Mouse (Mus musculus) sigmoid colon, adult 10 weeks (tissue): ENCODE measurements around the gene Rpl12. TPM values are rescaled to one million over a fixed set of nuclear protein-coding genes. Genes with fewer than 3 reads are reported as not detected.

Experiments used
- polyA plus RNA-seq: library from polyadenylated mRNA; stranded (reverse); fragments of 350-450 nt; fragmentation: Illumina TruSeq; extraction: RNeasy Lipid Tissue Mini Kit (QIAGEN cat#74804); gene quantifications from one replicate; pipeline ENCODE4 v1.2.3, GENCODE M21; 2014; ENCODE audit warnings: low read depth, low replicate concordance

The Rpl12 gene
- 240 TPM for polyA plus RNA-seq

GRCm38 (mm10) chr2:32961192-32961995 is at the start of gene Rpl12, which contains the start of gene Lrsam1:
Gene Rpl12 (plus strand): TSS chr2:32961559.
Gene Lrsam1 (minus strand): TSS chr2:32961614.

GRCm38 (mm10) chr2:32981725-32982271 is 20.4 kb downstream of the Rpl12 start, which contains the start of gene Slc2a8:
Gene Slc2a8 (minus strand): TSS chr2:32982083.

Other genes with a start within 250 kb of the Rpl12 start
- gene Cdk9, start 248.5 kb upstream of the Rpl12 start, polyA plus RNA-seq, result 50.0 TPM
- 0.63 TPM for gene Sh2d3c, start 240.5 kb upstream of the Rpl12 start, polyA plus RNA-seq
- gene 6330409D20Rik, start 220.5 kb upstream of the Rpl12 start, polyA plus RNA-seq, result not detected
- gene Tor2a, start 204.3 kb upstream of the Rpl12 start, polyA plus RNA-seq, result 1.7 TPM
- 0.41 TPM for gene Ttc16, start 185.9 kb upstream of the Rpl12 start, polyA plus RNA-seq
- 3.2 TPM for gene Ptrh1, start 185.8 kb upstream of the Rpl12 start, polyA plus RNA-seq
- gene Cfap157, start 177.1 kb upstream of the Rpl12 start, polyA plus RNA-seq, result not detected
- gene Stxbp1, start 114.3 kb upstream of the Rpl12 start, polyA plus RNA-seq, result 12.2 TPM
- 1.3 TPM for gene Fam129b, start 85.4 kb upstream of the Rpl12 start, polyA plus RNA-seq
- 6.0 TPM for gene Lrsam1, start 55 bp downstream of the Rpl12 start, polyA plus RNA-seq
- gene Slc2a8, start 20.5 kb downstream of the Rpl12 start, polyA plus RNA-seq, result not detected
- gene Garnl3, start 170.1 kb downstream of the Rpl12 start, polyA plus RNA-seq, result 2.3 TPM